Mouse (Mus musculus) embryonic facial prominence, embryonic 12.5 days (tissue): ENCODE measurements around the gene Gbgt1. TPM values are rescaled to one million over a fixed set of nuclear protein-coding genes. Genes with fewer than 3 reads are reported as not detected.
A peak's percentile ranks its signal among the peaks of the same experiment; 100 is the strongest.

ENCODE experiments used
- ATAC-seq: fragments of 200-750 bp; cut with Nextera tagmentation; 2 replicates; pipeline ENCODE4 v1.8.0; 2017; ENCODE audit not compliant: insufficient number of reproducible peaks, insufficient read depth, low FRiP score, low TSS enrichment
- H3K27ac ChIP-seq: fragments of 300-500 bp; sonication (generic); 2 replicates; pipeline ENCODE4 v1.5.1; 2016; ENCODE audit warnings: mild to moderate bottlenecking
- H3K27me3 ChIP-seq: fragments of 300-500 bp; sonication (generic); 2 replicates; pipeline ENCODE4 v1.6.1; 2016; ENCODE audit warnings: mild to moderate bottlenecking, moderate library complexity
- H3K36me3 ChIP-seq: fragments of 300-500 bp; sonication (generic); 2 replicates; pipeline ENCODE4 v1.6.1; 2016; ENCODE audit warnings: mild to moderate bottlenecking
- H3K4me1 ChIP-seq: fragments of 300-500 bp; sonication (generic); 2 replicates; pipeline ENCODE4 v1.6.1; 2016
- H3K4me2 ChIP-seq: fragments of 300-500 bp; sonication (generic); replicated peaks from 2 replicates; pipeline ENCODE4 v1.6.1; 2016; ENCODE audit warnings: mild to moderate bottlenecking, moderate library complexity
- H3K4me3 ChIP-seq: fragments of 300-500 bp; sonication (generic); 2 replicates; pipeline ENCODE4 v1.5.1; 2016; ENCODE audit warnings: mild to moderate bottlenecking
- H3K9ac ChIP-seq: fragments of 300-500 bp; sonication (generic); 2 replicates; pipeline ENCODE4 v1.6.1; 2016; ENCODE audit warnings: mild to moderate bottlenecking, moderate library complexity
- H3K9me3 ChIP-seq: fragments of 300-500 bp; sonication (generic); 2 replicates; pipeline ENCODE4 v1.6.1; 2016; ENCODE audit warnings: mild to moderate bottlenecking, moderate library complexity
- WGBS: fragments of 180-500 bp; shearing (Covaris S2); methylation state at CpG from one replicate; pipeline ENCODE4 v1.1.7; 2016; 5-methylcytosine and 5-hydroxymethylcytosine counted together
- polyA plus RNA-seq: library from polyadenylated mRNA; unstranded; fragments of >200 nt; fragmentation: Nextera tagmentation; extraction: Ambion mirVana; gene quantifications from 2 replicates; pipeline ENCODE4 v1.2.1, GENCODE M21; 2016

The Gbgt1 gene
- 0.36 TPM in 1 of 2 replicates, not detected in the other for polyA plus RNA-seq

DNA sequence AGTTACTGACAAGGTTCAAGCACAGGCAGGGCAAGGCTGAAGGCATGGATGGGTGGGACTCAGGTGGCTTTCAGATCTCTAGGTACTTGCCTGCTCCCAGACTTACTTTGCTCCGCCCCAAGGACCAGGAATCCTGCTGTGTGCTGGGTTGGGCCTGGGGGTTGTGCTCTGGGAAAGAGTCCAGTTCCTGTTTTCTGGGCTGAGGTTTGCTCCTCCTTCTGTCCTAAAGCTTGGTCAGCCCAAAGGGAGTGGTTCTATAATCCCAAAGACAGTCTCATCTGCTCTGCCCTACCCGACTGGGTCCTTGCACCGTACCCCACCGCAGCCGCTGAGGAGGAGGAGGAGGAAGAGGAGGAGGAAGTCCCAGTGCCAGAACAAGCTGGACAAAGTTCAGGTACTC, at the start of gene Gbgt1:
Gbgt1 (plus strand) TSS at position 221 of the 400 bp plus-strand sequence.
- no peaks in the 10 kb centered on the region for H3K9me3 ChIP-seq
- H3K4me2 ChIP-seq, result no peak within 1 kb of the TSS
- no peak for ATAC-seq
- WGBS, result 71% methylated on average over 5 of the region's 5 CpGs
- H3K4me3 ChIP-seq, result no peak within 1 kb of the TSS
- H3K4me1 ChIP-seq, result no peaks in the 10 kb centered on the region
- no peak within 1 kb of the TSS for H3K27ac ChIP-seq
- H3K9ac ChIP-seq, result no peak within 1 kb of the TSS
- no peaks in the 10 kb centered on the region for H3K27me3 ChIP-seq
- no peaks in the 10 kb centered on the region for H3K36me3 ChIP-seq

GRCm38 (mm10) chr2:28447315-28447670, 49.4 kb upstream of the Gbgt1 start:
- peak overlapping the region; percentile 84 for H3K9ac ChIP-seq
- no peaks in the 10 kb centered on the region for H3K9me3 ChIP-seq
- peaks cover 6% of the 10 kb centered on the region; the same call in 1 of the 2 replicates for H3K4me1 ChIP-seq
- peaks cover 15% of the 10 kb centered on the region for H3K36me3 ChIP-seq
- H3K4me2 ChIP-seq, result peak overlapping the region; percentile 93
- H3K27me3 ChIP-seq, result no peaks in the 10 kb centered on the region
- no peak for ATAC-seq
- peak overlapping the region; percentile 74 for H3K4me3 ChIP-seq
- H3K27ac ChIP-seq, result peak overlapping the region; percentile 59; the same call in 1 of the 2 replicates
- 6% methylated on average over 11 of the region's 11 CpGs for WGBS

DNA sequence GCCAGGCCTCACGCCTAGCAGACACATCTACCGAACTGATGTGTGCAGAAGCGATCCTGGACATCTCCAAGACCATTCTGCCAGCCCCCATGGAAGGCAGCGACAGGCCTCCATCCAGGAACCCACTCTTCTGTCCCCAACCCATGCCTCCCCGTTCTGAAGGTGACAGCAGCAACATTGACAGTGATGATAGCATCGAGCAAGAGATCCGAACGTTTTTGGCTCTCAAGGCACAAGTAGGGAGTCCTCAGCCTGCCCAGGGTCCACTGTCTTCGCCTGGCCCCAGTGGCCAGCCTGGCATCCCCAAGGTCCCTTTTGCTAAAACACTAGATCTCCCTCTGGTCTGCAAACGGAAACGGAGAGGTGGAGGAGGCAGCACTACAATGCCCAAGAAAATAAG, 45.0 kb upstream of the Gbgt1 start:
- no peak overlapping the region for H3K4me3 ChIP-seq
- H3K4me2 ChIP-seq, result no peak overlapping the region
- H3K4me1 ChIP-seq, result peaks cover 3% of the 10 kb centered on the region; the same call in 1 of the 2 replicates
- no peaks in the 10 kb centered on the region for H3K27me3 ChIP-seq
- ATAC-seq, result no peak
- no peak overlapping the region for H3K9ac ChIP-seq
- 89% methylated on average over 11 of the region's 11 CpGs for WGBS
- peaks cover 31% of the 10 kb centered on the region for H3K36me3 ChIP-seq
- H3K27ac ChIP-seq, result no peak overlapping the region
- H3K9me3 ChIP-seq, result no peaks in the 10 kb centered on the region

GRCm38 (mm10) chr2:28453539-28453938, 43.2 kb upstream of the Gbgt1 start:
- no peak overlapping the region for H3K9ac ChIP-seq
- ATAC-seq, result no peak
- no peaks in the 10 kb centered on the region for H3K27me3 ChIP-seq
- no peak overlapping the region for H3K27ac ChIP-seq
- no peaks in the 10 kb centered on the region for H3K4me1 ChIP-seq
- peaks cover 31% of the 10 kb centered on the region for H3K36me3 ChIP-seq
- no peak overlapping the region for H3K4me2 ChIP-seq
- H3K9me3 ChIP-seq, result no peaks in the 10 kb centered on the region
- WGBS, result 83% methylated on average over 6 of the region's 6 CpGs
- no peak overlapping the region for H3K4me3 ChIP-seq

- no peaks in the 10 kb centered on the region for H3K9me3 ChIP-seq
- 86% methylated on average over 1 of the region's 1 CpGs for whole genome bisulfite sequencing
- no peaks in the 10 kb centered on the region for H3K27me3 ChIP-seq
- peaks cover 22% of the 10 kb centered on the region for H3K36me3 ChIP-seq
- H3K4me3 ChIP-seq, result no peak overlapping the region
- H3K4me1 ChIP-seq, result no peaks in the 10 kb centered on the region
- no peak overlapping the region for H3K27ac ChIP-seq
- no peak for ATAC-seq
- H3K9ac ChIP-seq, result no peak overlapping the region
- no peak overlapping the region for H3K4me2 ChIP-seq
Observed at GRCm38 (mm10) chr2:28456616-28457015, 40.1 kb upstream of the Gbgt1 start.

DNA sequence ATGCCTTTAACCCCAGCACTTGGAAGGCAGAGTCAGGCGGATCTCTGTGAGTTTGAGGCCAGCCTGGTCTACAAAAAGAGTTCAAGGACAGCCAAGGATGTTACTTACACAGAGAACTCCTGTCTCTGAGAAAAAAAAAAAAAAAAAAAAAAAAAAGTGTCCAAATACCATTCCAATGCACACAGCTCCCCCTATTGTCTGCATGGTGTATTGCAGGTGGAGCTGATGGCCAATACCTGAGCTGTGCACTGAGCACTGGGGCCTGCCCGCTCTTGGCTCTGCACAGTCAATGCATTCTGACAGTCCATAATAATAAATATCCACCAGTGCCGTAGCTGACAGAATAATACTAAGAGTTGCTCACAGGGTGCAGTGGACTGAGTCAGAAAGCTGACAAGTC, 32.8 kb upstream of the Gbgt1 start:
- 36% methylated on average over 3 of the region's 3 CpGs for WGBS
- no peak overlapping the region for H3K27ac ChIP-seq
- no peak overlapping the region for H3K4me2 ChIP-seq
- peaks cover 14% of the 10 kb centered on the region for H3K4me1 ChIP-seq
- H3K36me3 ChIP-seq, result no peaks in the 10 kb centered on the region; the same call in 1 of the 2 replicates
- no peaks in the 10 kb centered on the region for H3K9me3 ChIP-seq
- H3K9ac ChIP-seq, result no peak overlapping the region
- peaks cover 10% of the 10 kb centered on the region; the same call in 1 of the 2 replicates for H3K27me3 ChIP-seq
- ATAC-seq, result no peak
- H3K4me3 ChIP-seq, result no peak overlapping the region

- no peak overlapping the region for H3K4me2 ChIP-seq
- H3K9me3 ChIP-seq, result no peaks in the 10 kb centered on the region
- H3K4me3 ChIP-seq, result no peak overlapping the region
- H3K36me3 ChIP-seq, result peaks cover 9% of the 10 kb centered on the region
- H3K27ac ChIP-seq, result no peak overlapping the region
- no peak overlapping the region for H3K9ac ChIP-seq
- WGBS, result 80% methylated on average over 9 of the region's 9 CpGs
- no peak for ATAC-seq
- peaks cover 17% of the 10 kb centered on the region for H3K4me1 ChIP-seq
- H3K27me3 ChIP-seq, result peaks cover 10% of the 10 kb centered on the region; the same call in 1 of the 2 replicates
Observed at GRCm38 (mm10) chr2:28464919-28465318, 31.8 kb upstream of the Gbgt1 start.

DNA sequence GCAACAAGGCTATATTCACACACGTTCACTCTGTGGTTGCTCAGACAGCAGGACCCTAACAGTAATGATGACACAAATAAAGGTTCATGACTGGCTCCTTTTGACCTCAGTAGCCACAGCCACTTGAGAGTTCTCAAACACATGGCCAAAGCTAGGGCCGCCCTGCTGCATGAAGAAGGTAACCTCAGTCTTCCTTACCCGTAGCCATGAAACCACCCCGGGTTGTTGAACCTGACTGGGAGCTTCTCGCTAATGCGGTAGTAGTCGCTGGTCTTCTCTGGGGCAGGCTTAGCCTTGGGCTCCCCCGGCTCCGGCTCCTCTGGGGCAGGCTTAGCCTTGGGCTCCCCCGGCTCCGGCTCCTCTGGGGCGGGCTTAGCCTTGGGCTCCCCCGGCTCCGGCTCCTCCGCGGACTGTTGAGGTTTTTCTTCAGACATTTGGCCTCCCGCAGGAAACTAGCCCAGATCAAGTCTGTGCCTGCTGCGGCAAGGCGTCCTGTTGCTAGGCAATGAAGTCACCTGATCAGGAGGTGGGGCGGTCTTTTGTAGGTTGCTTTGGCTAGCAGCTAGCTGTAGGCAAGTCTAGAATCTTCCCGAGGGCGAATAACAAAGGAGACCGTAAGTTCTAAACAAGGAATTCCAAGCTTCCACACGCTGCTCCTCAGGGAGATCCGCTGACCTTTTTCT, 30.7 kb upstream of the Gbgt1 start, which contains the start of gene 1700007K13Rik:
1700007K13Rik (minus strand) TSS at position 497 of the 683 bp plus-strand sequence.
- Histone ChIP-seq H3K27ac (no peak within 1 kb of the TSS), H3K4me3 (peak within 1 kb of the TSS; percentile 32), H3K9ac (peak within 1 kb of the TSS; percentile 42; the same call in 1 of the 2 replicates), H3K36me3 (peaks cover 19% of the 10 kb centered on the region), H3K4me1 (peaks cover 17% of the 10 kb centered on the region), H3K9me3 (no peaks in the 10 kb centered on the region), H3K27me3 (peaks cover 10% of the 10 kb centered on the region; the same call in 1 of the 2 replicates), H3K4me2 (peak within 1 kb of the TSS; percentile 62)
- WGBS, result 5% methylated on average over 25 of the region's 25 CpGs
- ATAC-seq, result peak; percentile 58

GRCm38 (mm10) chr2:28467860-28468485, 28.7 kb upstream of the Gbgt1 start, which contains the start of gene Mrps2:
Mrps2 (plus strand) TSS chr2:28468066.
- peak within 1 kb of the TSS; percentile 98 for H3K4me3 ChIP-seq
- peaks cover 10% of the 10 kb centered on the region; the same call in 1 of the 2 replicates for H3K27me3 ChIP-seq
- peaks cover 17% of the 10 kb centered on the region for H3K4me1 ChIP-seq
- peak within 1 kb of the TSS; percentile 25; the same call in 1 of the 2 replicates for H3K27ac ChIP-seq
- H3K9me3 ChIP-seq, result 0 out of 2 replicates have a peak, but pooled peaks cover 3% of the 10 kb centered on the region
- peak; percentile 86 for ATAC-seq
- peak within 1 kb of the TSS; percentile 95 for H3K9ac ChIP-seq
- H3K4me2 ChIP-seq, result peak within 1 kb of the TSS; percentile 93
- H3K36me3 ChIP-seq, result peaks cover 39% of the 10 kb centered on the region
- under 1% methylated on average over 52 of the region's 52 CpGs for WGBS

DNA sequence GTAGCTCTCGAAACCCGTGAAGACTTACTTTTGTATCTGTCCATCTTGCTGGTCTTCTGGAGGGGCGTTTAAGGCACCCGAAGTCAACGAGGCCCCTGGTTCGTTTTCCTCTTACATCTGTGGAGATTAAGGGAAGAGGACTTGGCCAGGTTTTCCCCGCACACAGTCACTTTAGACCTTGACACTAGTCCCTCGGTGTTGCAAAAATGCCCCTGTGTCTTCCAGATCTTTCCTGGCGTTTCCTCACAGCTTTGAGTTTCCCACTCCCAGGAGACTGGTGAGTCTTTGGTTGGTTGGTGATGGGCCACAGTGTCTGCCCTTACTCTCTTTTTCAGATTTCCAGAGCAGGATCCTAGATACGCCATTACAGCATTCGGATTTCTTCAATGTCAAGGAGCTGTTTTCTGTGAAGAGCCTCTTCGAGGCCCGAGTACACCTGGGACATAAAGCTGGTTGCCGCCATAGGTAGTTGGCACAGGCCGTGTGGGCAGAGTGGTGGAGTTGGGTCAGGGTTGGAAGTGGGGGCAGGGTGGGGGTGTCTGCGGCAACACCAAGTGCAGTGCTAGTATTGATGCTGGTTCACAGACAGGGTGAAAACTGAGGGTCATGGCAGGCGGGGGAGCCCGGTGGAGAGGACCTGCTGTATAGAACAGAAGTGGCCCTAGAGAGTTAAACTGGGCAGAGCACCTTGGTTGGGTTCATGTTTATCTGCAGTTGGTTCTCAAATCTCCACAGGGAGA, 28.0 kb upstream of the Gbgt1 start:
- peaks cover 17% of the 10 kb centered on the region for H3K4me1 ChIP-seq
- H3K27ac ChIP-seq, result no peak overlapping the region
- peak overlapping the region; percentile 95 for H3K9ac ChIP-seq
- WGBS, result 53% methylated on average over 18 of the region's 18 CpGs
- peak overlapping the region; percentile 98 for H3K4me3 ChIP-seq
- ATAC-seq, result no peak
- peaks cover 10% of the 10 kb centered on the region; the same call in 1 of the 2 replicates for H3K27me3 ChIP-seq
- H3K4me2 ChIP-seq, result peak overlapping the region; percentile 93
- H3K36me3 ChIP-seq, result peaks cover 42% of the 10 kb centered on the region
- H3K9me3 ChIP-seq, result 0 out of 2 replicates have a peak, but pooled peaks cover 6% of the 10 kb centered on the region

GRCm38 (mm10) chr2:28469461-28469860, 27.2 kb upstream of the Gbgt1 start:
- Histone ChIP-seq H3K36me3 (peaks cover 42% of the 10 kb centered on the region), H3K27me3 (peaks cover 10% of the 10 kb centered on the region; the same call in 1 of the 2 replicates), H3K4me1 (peaks cover 17% of the 10 kb centered on the region), H3K9ac (no peak overlapping the region), H3K9me3 (0 out of 2 replicates have a peak, but pooled peaks cover 6% of the 10 kb centered on the region), H3K4me2 (peak overlapping the region; percentile 93; the same call in 1 of the 2 replicates), H3K4me3 (no peak overlapping the region), H3K27ac (no peak overlapping the region)
- ATAC-seq, result no peak
- WGBS, result 97% methylated on average over 14 of the region's 14 CpGs
